Mouse (Mus musculus) left cerebral cortex, adult 8-10 months (tissue): Measurements from ENCODE around the gene Fam217a. TPM values are rescaled to one million over a fixed set of nuclear protein-coding genes. Genes with fewer than 3 reads are reported as not detected.
"Not testable (repeated sequence)": the region's sequence is repeated elsewhere in the genome, so short reads cannot be mapped to it uniquely, and the experiment has no call there.

Experiments
- DNase-seq, 2 experiments: peaks; one replicate each; pipeline ENCODE4 v3.0.0; 2022; ENCODE audit warnings: low spot score in 2 of 2
- total RNA-seq, 4 experiments: library from RNA; stranded (reverse); gene quantifications; 2 replicates each; pipeline ENCODE4 v1.2.4; 2022

The Fam217a gene
- total RNA-seq, result 1 to 10 TPM in 3 of 4 experiments, under 1 TPM in 1; 0.98 to 1.6 (median 1.3) TPM

DNA sequence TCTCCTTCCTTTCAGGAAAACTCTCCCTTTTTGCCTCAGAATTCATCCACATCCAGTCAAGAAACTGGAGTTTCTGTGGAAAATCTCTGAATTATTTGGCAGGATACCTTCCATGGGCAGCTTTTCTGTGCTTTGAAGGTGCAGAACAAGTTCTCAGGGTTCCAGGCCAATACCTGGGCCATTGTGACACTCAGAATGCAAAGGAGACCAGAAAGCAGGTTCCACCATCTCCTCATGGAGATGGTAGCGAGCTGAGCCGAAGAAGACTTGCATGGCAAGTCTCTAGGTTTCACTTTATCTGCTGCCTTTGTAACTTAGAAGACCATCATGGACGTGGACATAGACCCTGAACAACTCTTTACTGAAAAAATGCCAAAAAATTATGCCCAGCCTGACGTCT lies at the start of gene Fam217a, which contains the start of gene 4933417A18Rik:
Fam217a (minus strand) TSS at position 101 of the 400 bp plus-strand sequence.
4933417A18Rik (plus strand) TSS at position 200 of the 400 bp plus-strand sequence.
- DNase-seq, result no peak

DNA sequence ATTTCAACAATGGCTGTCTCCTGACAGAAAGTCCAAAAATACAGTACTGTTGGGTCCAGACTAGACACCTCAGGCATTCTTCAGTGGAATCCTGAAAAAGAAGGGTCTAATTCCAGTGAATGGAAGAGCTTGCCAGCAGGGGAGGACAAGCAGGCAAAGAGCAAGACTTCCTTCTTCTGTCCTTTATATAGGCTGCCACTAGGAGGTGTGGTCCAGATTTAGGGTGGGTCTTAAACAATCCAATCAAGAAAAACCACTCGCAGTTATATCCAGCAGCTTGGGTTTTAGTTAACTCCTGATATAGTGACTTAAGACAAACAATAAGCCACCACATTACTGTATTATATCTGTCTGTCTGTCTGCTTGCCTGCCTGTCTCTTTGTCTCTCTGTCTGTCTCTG lies 49.7 kb upstream of the Fam217a start:
- no peak for DNase-seq

DNA sequence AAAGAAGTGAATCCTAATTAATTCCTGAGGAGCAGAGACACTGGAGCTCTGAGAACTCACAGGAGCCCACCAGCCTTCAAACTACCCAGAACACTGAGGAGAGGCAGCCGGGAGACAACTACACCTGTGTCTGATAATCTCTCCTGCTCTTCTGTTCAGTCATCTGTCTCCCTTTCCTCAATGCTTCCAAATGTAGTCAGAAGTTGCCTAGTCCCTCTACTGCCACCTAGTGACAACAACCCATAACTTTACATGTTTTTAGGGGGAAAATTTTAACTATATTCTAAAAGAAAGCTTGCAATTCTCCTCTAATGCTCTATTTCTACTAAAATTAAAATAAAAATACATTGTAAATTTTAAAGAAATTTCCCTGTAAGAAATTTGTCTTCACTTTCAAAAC lies 49.0 kb upstream of the Fam217a start:
- no peak for DNase-seq

DNA sequence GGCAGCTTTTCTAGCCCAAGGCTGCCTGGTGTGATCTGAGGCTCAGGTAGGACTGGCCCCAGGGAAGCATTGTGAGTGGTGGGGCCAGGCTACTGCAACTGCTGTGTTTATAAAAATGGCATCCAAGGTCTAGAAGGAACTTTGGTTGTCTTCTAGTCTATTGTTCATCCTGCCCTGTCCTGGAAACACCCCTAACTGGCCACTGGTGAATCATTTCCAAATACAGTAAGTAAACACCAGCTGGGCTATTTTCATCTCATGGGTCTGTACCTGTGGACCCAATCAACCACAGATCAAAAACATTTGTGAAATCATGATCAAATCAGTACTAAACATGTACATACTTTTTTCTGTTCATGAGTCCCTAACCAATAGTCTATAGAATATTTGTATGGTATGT lies 48.3 kb upstream of the Fam217a start:
- DNase-seq, result not testable (repeated sequence)

DNA sequence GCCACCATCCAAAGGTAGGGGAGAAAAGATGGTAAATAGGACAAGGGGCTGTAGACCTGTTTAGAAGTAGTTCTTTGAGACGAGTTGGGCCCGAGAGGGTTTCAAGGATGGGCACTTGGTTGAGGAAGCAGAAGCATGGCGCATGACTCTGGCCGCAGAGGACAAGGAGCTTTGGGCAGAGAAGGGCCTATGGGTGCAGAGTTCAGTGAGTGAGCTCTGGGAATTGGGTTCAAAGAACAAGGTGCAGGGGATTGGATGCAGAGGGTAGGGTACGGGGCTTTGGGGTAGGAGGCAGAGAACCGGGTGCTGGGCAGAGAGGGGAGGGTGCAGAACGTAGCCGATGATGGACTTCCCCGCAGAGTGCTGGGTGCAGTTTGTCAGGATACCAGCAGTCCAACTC lies 41.5 kb upstream of the Fam217a start:
- not testable (repeated sequence) for DNase-seq

DNA sequence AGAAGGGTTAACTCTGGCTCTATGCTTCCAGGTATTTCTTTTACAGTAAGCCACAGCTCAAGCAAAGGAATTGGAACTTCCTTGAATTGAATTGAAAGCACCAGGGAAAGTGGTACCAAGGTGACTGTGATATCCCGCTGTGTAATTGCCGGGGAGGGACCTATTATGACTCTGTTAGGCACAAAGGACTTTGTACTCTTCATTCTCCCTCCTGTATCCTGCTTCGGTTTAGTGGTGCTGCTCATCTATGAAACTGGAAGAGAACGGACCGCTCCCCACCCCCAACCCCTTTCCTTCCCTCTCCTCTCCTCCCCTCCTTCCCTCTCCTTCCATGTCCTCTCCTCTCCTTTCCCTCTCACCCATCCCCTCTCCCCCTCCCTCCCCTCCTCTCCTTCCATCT lies 40.8 kb upstream of the Fam217a start:
- no peak for DNase-seq

DNA sequence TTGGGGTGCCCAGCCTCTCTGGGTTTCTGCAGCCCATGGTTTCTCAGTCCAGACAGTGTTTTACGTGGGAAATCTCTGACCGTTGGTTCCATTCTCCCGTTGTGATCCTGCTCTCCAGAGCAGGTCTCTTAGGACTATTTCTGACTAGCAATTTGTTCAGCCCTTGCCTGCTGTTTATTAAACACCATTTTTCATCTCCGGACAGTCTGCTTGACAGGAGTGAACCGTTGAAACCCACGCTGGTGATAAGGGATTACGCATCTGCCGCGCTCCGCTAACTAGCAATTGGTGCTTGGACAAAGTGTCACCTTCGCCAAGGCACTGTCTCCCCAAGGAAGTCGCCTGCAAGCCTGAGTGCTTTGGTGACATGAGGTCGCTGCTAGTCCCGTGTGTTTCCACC lies 40.3 kb upstream of the Fam217a start:
- no peak for DNase-seq

DNA sequence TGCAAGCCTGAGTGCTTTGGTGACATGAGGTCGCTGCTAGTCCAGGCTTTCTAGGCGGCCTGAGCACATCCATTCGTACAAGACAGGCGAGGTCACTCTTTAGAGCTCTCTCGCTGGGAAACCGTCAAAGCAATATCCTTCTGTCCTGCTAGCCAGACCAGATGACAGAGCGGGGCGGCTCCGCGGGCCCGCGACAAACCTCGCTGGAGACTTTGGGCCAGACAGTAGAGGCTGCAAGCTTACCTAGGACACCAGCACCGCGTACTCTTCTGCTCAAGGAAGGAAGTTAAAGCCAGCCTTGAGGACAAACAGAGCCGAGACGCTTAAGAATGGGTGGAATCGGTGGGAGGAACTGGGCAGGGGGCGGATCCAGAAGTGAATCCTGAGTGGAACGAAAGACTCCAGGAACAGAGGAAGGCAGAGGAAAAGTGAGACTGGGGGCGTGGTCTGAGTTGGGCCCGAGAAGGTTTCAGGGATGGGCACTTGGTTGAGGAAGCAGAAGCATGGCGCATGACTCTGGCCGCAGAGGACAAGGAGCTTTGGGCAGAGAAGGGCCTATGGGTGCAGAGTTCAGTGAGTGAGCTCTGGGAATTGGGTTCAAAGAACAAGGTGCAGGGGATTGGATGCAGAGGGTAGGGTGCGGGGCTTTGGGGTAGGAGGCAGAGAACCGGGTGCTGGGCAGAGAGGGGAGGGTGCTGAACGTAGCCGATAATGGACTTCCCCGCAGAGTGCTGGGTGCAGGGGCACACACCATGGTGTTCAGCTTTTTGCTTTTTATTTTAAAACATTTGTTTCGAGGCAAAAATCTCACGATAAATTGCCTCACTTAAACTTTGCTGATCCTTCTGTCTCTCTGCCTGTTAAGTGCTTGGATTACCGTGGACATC lies 39.6 kb upstream of the Fam217a start, which contains the start of gene Eci3:
Eci3 (minus strand) TSS at position 300 of the 887 bp plus-strand sequence.
- peak in 1 of 2 experiments; percentile 4 for DNase-seq

DNA sequence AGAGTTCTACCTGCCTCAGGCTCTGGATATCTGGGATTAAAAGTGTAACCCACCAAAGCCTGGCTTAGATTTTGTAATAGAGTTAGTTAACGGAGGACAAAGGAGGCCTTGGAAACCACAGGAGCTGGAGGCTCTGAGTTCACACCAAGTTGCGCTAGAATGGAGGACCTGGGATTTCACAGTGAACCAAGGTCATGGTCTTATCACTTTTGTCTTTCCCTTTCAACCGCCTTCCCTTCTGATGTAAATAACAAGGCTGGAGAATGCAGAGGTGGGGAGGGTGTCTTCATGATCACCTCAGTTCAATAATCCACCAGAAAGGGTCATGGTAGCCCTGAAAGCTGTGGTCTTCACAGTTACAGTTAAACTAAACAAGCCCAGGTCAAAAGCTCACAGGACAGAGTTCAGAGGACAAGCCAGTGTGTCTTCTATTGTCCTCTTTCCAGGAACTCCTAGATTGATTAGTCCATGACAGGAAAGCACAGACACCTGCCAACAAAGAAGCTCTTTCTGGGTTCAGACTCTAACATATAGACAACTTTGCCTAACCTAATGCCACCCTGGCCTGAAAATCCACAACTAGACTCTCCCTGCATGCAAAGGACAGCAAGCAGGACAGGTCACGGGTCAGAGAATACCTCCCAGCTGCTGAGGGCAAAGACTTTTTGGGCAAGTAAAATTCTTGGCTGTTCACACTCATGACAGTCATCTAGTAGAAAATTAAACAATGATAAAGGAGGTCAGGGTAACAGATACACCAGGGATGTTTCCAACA lies 37.1 kb upstream of the Fam217a start:
- no peak for DNase-seq

DNA sequence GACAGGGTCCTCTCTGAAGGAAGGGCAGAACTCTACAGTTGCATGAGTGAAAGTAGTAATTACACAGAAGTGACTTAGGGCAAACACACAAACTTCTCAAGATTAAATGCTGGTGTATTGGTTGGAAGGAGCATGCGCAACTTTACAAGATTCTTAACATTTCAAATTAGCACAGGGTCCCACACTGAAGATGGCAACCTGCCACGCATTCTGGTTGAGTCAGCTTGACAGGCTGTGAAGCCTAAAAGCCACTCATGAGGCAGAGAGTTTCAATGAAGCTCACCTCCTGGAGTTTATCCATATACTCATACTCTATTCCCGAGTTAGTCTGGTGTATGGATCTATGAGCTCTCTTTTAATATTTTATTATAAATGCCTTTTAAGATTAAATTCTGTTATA lies 34.0 kb upstream of the Fam217a start:
- not testable (repeated sequence) for DNase-seq

DNA sequence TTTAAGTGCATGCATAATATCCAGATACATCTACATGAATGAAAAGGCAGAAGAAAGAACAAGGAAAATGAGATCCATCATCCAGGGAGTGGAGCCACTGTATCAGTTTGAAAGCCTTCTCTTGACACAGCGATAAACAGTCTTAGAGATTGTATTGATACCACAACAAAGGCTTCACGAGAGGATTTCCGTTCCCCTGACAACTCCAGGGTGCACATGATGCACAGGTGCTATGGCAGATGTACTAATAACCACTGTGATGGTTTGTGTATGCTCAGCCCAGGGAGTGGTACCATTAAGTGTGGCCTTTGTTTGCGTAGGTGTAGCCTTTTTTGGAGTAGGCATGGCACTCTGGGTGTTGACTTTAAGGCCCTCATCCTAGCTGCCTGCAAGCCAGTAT lies 32.8 kb upstream of the Fam217a start:
- no peak for DNase-seq

DNA sequence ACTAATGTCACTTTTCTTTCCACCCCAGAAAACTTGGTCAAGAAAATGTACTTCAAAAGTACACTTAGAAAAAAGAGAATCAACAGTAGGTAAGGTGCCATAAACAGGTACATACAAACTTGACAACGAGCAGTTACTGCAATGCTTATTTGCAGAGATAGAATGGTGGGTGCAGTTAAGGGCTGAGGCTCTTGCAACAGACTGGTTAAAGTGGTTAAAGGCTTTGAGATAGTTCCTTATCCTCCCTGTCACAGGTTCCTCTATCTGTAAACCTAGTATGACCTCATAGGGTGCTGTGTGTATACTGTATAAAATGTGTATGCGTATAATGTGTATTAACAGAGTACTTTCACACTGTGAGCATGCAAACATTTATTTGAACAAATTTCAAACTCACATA lies 27.3 kb upstream of the Fam217a start:
- not testable (repeated sequence) for DNase-seq

DNA sequence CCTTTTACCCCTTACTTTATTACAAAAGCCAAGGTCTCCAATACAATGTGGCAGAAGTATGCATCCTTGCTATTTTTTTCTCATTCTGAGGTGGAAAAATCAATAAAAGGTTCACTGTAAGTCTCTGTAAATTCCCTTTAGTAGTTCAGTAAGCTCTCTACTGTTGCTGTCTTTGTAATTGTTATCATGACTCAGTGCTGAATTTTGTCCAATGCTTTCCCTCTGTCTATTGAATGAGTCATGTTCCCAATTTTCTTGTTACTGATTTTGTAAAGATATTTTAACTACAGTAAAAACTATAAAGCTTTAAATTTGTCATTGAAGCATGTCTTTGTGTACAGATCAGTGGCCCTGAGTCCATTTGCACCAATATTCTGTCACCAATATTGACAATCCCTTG lies 18.3 kb upstream of the Fam217a start:
- DNase-seq, result no peak

DNA sequence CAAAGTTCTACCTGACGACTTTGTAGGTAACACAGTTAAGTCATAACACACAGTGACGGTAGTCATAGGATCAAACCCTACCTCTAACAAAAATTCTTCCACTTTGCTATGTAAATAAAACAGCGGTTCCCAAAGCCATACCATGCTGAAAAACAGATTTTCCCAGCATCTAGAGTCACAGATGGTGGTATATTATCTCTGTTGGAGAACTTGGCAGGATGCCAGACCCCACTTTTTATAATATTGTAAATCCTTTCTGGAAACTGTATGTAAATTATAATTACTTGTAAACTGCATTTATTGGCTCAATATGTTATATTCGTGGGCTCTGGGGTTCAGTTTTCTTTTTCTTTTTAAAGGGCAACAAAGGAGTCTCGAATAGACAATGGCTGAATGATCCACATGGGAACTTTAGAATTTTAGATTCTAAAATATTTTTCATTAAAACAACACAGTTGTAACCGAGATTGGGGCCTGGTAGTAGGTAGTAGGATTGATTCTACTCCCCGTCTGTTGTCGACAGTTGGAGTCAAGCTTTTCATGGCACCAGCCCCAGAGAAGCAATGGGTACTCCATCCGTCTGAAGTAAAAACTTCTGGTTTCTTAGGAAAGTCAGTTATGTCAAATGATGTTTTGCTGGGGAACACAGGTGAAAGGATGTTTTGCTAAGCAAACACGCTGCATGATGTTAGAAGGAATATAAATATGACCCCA lies 11.0 kb upstream of the Fam217a start:
- DNase-seq, result no peak

DNA sequence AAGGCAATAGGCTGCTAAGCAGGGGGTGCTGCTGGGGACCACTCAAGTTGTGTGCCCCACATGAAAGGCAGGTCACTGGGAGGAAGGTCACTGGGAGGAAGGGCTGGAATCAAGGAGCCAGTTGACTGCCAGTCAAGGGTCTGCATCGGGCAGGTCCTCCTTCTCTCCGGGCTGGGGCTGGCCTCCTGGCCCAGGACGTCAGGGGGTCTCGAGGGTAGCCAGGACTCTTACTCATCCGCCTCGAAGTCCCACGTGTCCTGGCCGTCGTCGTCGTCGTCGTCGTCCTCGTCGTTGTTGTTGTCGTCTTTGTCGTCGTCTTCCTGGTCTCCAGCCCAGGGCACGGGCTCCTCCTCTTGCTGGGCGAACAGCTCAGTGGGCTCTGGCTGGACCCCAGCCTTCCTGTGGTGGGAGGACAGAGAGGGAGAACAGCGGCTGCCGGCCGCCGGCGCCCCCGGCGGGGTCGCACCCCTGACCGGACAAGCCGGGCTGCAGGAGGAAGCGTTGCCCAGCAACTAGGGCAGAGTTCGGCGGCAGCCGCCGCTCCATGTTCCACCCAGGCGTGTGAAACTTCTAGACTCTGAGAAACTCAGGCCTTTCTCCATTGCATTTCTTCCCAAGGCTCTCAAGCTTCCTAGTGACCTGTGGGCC lies 7.5 kb downstream of the Fam217a start:
- DNase-seq, result no peak

DNA sequence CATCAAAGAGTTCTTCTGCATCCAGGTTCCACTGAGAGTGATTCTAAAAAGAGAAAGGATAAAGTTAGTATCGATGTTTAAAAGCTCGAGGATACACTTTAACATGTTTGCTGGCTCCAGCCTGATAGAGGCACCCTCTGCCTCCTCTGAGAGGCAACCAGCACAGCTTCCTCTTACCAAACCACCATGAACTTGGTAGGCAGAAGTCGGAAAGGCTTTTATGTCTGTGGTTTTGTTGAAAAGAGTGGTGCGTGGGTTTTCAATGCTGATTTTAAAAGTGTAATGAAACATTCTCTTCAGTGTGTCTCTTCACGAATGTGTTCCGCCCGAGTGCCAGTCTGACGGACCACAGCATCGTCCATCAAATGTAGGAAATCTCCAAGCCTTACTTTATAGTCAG lies 9.5 kb downstream of the Fam217a start:
- DNase-seq, result no peak

DNA sequence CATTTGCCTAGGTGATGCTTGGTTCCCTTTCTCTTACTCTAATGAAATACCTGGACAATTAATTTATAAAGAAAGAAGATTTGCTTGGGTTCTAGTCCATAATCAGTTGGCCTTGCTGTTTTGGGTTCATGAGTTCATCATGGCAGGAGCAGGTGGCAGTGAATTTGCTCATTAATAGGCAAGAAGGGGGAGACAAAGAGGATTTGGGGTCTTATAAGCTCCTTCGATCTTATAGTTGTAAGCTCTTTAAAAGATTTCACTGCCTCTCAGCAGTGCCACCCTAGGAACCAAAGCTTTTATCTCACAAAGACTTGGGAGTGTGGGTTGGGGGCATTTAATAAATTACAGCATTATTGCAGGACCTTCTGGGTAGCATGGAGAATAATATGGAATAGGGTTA lies 31.2 kb downstream of the Fam217a start:
- DNase-seq, result no peak

DNA sequence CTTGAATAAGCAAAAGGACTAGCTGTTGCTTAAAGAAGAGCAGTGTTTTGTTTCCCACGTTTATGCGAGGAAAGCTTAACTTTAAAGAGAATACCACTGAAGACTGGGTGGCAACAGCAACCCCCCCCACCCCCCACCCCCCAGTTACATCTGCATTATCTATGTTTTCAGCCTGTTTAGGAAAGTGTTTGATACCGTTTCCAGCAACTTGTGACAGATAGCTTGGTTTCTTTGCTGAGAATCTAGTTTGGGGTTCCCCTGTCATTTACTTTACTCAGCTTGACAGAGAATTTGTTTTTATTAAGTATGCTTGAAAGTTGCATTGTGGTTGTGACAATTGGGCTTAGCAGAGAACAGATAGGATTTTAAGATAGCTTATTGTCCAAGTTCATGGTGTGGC lies 47.6 kb downstream of the Fam217a start:
- no peak for DNase-seq

DNA sequence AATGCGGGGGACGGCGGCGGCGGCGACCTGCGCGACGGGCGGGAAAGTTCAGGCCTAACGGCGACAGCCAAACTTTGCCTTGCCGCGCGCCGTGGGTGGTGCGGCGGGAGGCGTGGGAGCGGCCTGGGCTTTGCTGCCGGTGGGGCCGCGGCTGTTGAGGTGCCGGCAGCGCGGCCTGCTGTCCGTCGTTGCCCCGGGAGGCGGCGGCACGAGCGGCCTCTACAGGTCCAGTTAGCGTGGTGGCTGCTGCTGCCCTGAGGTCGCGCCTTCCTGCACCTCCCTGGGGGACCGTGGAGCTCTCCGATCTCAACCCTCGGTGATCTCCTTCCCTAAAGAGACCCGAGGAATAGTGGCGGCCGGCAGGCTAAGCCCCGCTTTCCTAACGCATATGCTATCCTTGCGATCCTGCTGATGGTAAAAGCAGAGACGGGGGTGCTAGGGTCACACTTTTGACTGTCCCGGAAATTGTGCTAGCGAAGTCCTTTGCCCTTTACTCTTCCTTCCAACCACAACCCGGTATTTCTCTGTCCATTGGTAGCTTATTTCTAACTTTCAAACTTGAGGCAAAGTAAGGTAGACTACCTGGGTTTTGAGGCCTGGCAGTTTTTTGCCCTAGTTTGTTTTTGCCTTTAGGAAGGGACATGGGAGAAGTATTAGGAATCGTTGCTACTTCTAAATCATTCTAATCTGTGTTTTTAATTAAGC lies 48.2 kb downstream of the Fam217a start:
- DNase-seq, result no peak

DNA sequence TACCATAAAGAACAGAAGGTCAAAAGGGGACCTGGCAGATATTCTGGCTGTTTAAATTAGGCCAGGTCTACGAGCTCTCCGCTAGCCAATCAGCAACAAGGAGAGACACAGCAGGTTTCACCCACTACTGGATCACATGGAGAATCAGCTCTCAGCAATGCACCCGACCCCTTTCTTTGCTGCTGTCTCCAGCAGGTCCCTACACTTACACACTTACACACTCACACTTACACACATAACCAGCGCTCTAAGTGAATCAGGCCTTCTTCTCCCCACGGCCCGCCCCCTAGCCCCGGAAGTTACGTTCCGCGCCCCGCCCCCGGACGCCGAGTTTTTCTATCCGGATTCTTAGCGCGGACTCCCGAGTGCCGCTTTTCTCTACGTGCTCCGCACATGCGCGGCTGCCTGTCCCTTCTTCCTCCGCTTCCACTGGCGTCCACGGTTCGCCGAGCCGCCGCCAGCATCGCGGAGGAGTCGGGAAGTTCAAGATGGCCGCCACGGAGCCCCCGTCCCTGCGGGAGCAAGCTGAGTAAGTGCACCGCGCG lies 48.9 kb downstream of the Fam217a start, which contains the start of gene Prpf4b:
Prpf4b (plus strand) TSS at position 137 of the 545 bp plus-strand sequence.
- peak; percentile 91 to 92 for DNase-seq
